Mouse (Mus musculus): ENCODE results near the gene Cry2.

GRCm38 (mm10) chr2:92437875-92438274, 4.0 kb upstream of the Cry2 start:
- TF ChIP-seq CTCF (IDR thresholded peaks at IDR 0.05; ENCODE audit: low read depth) (peak; percentile 88), EP300 (IDR thresholded peaks at IDR 0.05; ENCODE audit: low read depth) (no peak)

Data from liver, embryonic 14.5 days (tissue).